Mouse (Mus musculus): ENCODE data around the gene Plce1. TPM values are rescaled to one million over a fixed set of nuclear protein-coding genes. Genes with fewer than 3 reads are reported as not detected.

Plce1 gene
- polyA plus RNA-seq, 1 experiment: not detected

GRCm38 (mm10) chr19:38744546-38744945, 263.6 kb downstream of the Plce1 start:
- Histone ChIP-seq H3K4me1 (ENCODE audit: control insufficient read depth, insufficient read depth, low read length) (0 out of 2 replicates have a peak, but pooled peaks cover 2% of the 10 kb centered on the region), H3K27ac (ENCODE audit: insufficient read depth, low read depth, low read length) (no peak overlapping the region), H3K4me3 (ENCODE audit: insufficient read depth, low read length) (no peak overlapping the region)
- TF ChIP-seq POLR2A (IDR thresholded peaks at IDR 0.05; ENCODE audit: borderline replicate concordance, low read depth, low read length) (no peak), CTCF (IDR thresholded peaks at IDR 0.05; ENCODE audit: low read depth, low read length) (no peak)

GRCm38 (mm10) chr19:38745810-38746491, 265.0 kb downstream of the Plce1 start:
- Histone ChIP-seq H3K27ac (ENCODE audit: insufficient read depth, low read depth, low read length) (no peak overlapping the region), H3K4me1 (ENCODE audit: control insufficient read depth, insufficient read depth, low read length) (0 out of 2 replicates have a peak, but pooled peaks cover 2% of the 10 kb centered on the region), H3K4me3 (ENCODE audit: insufficient read depth, low read length) (no peak overlapping the region)
- TF ChIP-seq POLR2A (IDR thresholded peaks at IDR 0.05; ENCODE audit: borderline replicate concordance, low read depth, low read length) (no peak), CTCF (IDR thresholded peaks at IDR 0.05; ENCODE audit: low read depth, low read length) (no peak)

GRCm38 (mm10) chr19:38746492-38747014, 265.6 kb downstream of the Plce1 start:
- H3K27ac ChIP-seq (ENCODE audit: insufficient read depth, low read depth, low read length): no peak overlapping the region
- TF ChIP-seq POLR2A (IDR thresholded peaks at IDR 0.05; ENCODE audit: borderline replicate concordance, low read depth, low read length): no peak
- TF ChIP-seq CTCF (IDR thresholded peaks at IDR 0.05; ENCODE audit: low read depth, low read length): no peak
- 0 out of 2 replicates have a peak, but pooled peaks cover 2% of the 10 kb centered on the region for H3K4me1 ChIP-seq (ENCODE audit: control insufficient read depth, insufficient read depth, low read length)
- no peak overlapping the region for H3K4me3 ChIP-seq (ENCODE audit: insufficient read depth, low read length)

GRCm38 (mm10) chr19:38750192-38750591, 269.3 kb downstream of the Plce1 start:
- Histone ChIP-seq H3K4me3 (ENCODE audit: insufficient read depth, low read length) (no peak overlapping the region), H3K4me1 (ENCODE audit: control insufficient read depth, insufficient read depth, low read length) (0 out of 2 replicates have a peak, but pooled peaks cover 2% of the 10 kb centered on the region), H3K27ac (ENCODE audit: insufficient read depth, low read depth, low read length) (no peak overlapping the region)
- TF ChIP-seq CTCF (IDR thresholded peaks at IDR 0.05; ENCODE audit: low read depth, low read length) (no peak), POLR2A (IDR thresholded peaks at IDR 0.05; ENCODE audit: borderline replicate concordance, low read depth, low read length) (no peak)

- TF ChIP-seq POLR2A (IDR thresholded peaks at IDR 0.05; ENCODE audit: borderline replicate concordance, low read depth, low read length) (no peak), CTCF (IDR thresholded peaks at IDR 0.05; ENCODE audit: low read depth, low read length) (no peak)
- Histone ChIP-seq H3K4me1 (ENCODE audit: control insufficient read depth, insufficient read depth, low read length) (no peaks in the 10 kb centered on the region), H3K27ac (ENCODE audit: insufficient read depth, low read depth, low read length) (no peak overlapping the region), H3K4me3 (ENCODE audit: insufficient read depth, low read length) (no peak overlapping the region)
These were observed 276.3 kb downstream of the Plce1 start for GRCm38 (mm10) chr19:38757161-38757560.

GRCm38 (mm10) chr19:38758056-38758455, 277.1 kb downstream of the Plce1 start:
- Histone ChIP-seq H3K4me1 (ENCODE audit: control insufficient read depth, insufficient read depth, low read length) (no peaks in the 10 kb centered on the region), H3K27ac (ENCODE audit: insufficient read depth, low read depth, low read length) (no peak overlapping the region)

GRCm38 (mm10) chr19:38758685-38759472, 278.0 kb downstream of the Plce1 start:
- H3K27ac ChIP-seq (ENCODE audit: insufficient read depth, low read depth, low read length): no peak overlapping the region
- H3K4me1 ChIP-seq (ENCODE audit: control insufficient read depth, insufficient read depth, low read length): no peaks in the 10 kb centered on the region
- TF ChIP-seq POLR2A (IDR thresholded peaks at IDR 0.05; ENCODE audit: borderline replicate concordance, low read depth, low read length): no peak
- TF ChIP-seq CTCF (IDR thresholded peaks at IDR 0.05; ENCODE audit: low read depth, low read length): no peak
- H3K4me3 ChIP-seq (ENCODE audit: insufficient read depth, low read length): no peak overlapping the region

More at GRCm38 (mm10) chr19:38758056-38758455, 277.1 kb downstream of the Plce1 start:
- no peak overlapping the region for H3K4me3 ChIP-seq (ENCODE audit: insufficient read depth, low read length)
- TF ChIP-seq POLR2A (IDR thresholded peaks at IDR 0.05; ENCODE audit: borderline replicate concordance, low read depth, low read length): no peak
- TF ChIP-seq CTCF (IDR thresholded peaks at IDR 0.05; ENCODE audit: low read depth, low read length): no peak

GRCm38 (mm10) chr19:38760441-38760840, 279.5 kb downstream of the Plce1 start:
- TF ChIP-seq POLR2A (IDR thresholded peaks at IDR 0.05; ENCODE audit: borderline replicate concordance, low read depth, low read length) (no peak), CTCF (IDR thresholded peaks at IDR 0.05; ENCODE audit: low read depth, low read length) (no peak)
- no peaks in the 10 kb centered on the region for H3K4me1 ChIP-seq (ENCODE audit: control insufficient read depth, insufficient read depth, low read length)
- H3K4me3 ChIP-seq (ENCODE audit: insufficient read depth, low read length): no peak overlapping the region
- H3K27ac ChIP-seq (ENCODE audit: insufficient read depth, low read depth, low read length): no peak overlapping the region

GRCm38 (mm10) chr19:38766306-38766705, 285.4 kb downstream of the Plce1 start:
- Histone ChIP-seq H3K4me3 (ENCODE audit: insufficient read depth, low read length) (no peak overlapping the region), H3K4me1 (ENCODE audit: control insufficient read depth, insufficient read depth, low read length) (no peaks in the 10 kb centered on the region), H3K27ac (ENCODE audit: insufficient read depth, low read depth, low read length) (no peak overlapping the region)
- no peak for TF ChIP-seq CTCF (IDR thresholded peaks at IDR 0.05; ENCODE audit: low read depth, low read length)
- no peak for TF ChIP-seq POLR2A (IDR thresholded peaks at IDR 0.05; ENCODE audit: borderline replicate concordance, low read depth, low read length)

- no peaks in the 10 kb centered on the region for H3K4me1 ChIP-seq (ENCODE audit: control insufficient read depth, insufficient read depth, low read length)
- no peak for TF ChIP-seq CTCF (IDR thresholded peaks at IDR 0.05; ENCODE audit: low read depth, low read length)
- no peak for TF ChIP-seq POLR2A (IDR thresholded peaks at IDR 0.05; ENCODE audit: borderline replicate concordance, low read depth, low read length)
- H3K4me3 ChIP-seq (ENCODE audit: insufficient read depth, low read length): no peak overlapping the region
- H3K27ac ChIP-seq (ENCODE audit: insufficient read depth, low read depth, low read length): no peak overlapping the region
These were observed 294.6 kb downstream of the Plce1 start for GRCm38 (mm10) chr19:38775548-38775947.
